Mouse (Mus musculus): Measurements from ENCODE around the gene Qrich2.

Gene Qrich2

DNA sequence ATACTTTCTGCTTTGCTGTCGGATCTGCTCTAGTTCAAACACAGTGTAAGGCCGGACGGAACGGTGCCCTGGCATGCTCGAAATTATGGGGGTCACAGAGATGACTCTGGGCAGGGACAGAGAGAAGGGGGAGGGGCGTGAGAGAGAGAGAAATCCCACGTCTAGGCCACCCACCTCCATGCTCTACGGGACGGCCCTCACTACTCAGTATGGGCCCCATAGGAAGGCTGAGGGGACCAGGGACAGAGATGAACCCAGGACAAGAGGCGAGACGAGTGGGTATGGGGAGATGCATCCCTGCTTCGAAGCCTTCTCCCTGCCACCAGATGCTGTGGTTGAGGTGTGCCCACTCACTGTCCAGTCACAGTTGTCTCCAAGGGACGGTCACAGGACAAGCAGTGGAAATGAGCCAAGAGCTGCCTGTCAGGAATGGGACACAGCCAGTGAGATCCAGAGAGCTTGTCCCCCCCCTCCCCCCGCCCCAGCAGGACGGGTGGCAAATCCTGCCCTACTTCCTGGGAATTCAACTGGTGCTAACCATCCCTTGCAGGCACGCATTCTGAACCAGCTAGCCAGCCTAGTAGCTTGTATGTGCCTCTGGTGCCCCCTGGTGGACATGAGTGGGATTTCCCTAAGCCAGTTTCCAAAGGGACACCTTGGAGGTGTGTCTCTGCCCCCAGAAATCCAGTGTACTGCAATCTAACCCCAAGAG is 20.3 kb downstream of the Qrich2 start:
- DNase-seq (ENCODE audit: extremely low spot score, low spot score) = peak; percentile 99

DNA sequence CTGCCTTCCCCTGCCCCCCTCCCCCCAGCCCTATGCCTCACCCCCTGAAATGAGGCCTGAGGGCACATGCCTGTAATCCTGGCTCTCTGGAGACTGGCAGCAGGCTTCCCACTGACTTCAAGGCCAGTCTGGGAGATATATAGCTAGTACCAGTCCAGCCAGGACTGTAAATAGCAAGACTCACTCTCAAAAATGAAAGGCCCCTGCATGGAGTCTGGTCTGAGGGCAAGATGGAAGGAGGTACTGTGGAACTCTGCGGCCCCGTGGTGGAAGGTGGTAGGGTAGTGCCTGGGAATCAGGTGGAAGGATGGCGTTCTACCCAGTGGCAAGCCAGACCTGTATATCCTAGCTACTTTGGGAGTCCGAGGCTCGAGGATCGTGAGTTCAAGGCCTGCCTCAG is 22.1 kb downstream of the Qrich2 start:
- no peak for DNase-seq (ENCODE audit: extremely low spot score, low spot score)

DNA sequence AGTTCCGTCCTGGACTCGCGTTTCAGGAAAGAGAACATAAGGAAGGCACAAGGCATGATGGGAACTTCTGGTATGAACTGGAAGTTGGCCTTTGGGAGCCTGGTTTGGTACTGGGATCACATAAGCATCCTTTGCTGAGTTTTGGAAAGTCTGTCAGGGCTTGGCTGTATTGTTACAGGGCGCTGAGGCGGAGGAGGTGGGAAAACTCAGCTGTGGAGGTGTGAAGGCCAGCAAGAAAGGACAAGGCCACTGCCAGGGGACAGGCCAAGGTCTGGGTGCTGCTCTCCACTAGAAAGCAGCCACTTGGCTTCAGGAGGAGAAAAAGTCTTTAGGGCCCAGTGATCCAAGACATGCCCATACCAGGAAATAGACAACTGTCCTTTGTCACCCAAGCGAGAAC is 22.7 kb downstream of the Qrich2 start:
- no peak for DNase-seq (ENCODE audit: extremely low spot score, low spot score)

DNA sequence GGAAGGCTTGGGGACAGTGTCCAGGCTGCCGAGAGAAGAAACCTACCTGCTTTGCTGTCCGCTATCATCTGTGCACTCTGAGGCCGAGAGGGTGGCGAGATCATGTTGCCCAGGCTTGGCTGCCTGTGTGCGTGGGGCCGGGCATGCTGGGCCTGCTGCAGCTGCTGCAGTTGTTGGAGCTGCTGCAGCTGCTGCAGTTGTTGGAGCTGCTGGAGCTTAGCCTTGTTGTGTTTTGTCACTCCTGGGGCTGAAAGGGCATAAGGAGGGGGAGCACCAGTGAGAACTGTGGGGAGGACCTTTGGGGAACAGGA is 23.2 kb downstream of the Qrich2 start:
- DNase-seq (ENCODE audit: extremely low spot score, low spot score) = no peak

DNA sequence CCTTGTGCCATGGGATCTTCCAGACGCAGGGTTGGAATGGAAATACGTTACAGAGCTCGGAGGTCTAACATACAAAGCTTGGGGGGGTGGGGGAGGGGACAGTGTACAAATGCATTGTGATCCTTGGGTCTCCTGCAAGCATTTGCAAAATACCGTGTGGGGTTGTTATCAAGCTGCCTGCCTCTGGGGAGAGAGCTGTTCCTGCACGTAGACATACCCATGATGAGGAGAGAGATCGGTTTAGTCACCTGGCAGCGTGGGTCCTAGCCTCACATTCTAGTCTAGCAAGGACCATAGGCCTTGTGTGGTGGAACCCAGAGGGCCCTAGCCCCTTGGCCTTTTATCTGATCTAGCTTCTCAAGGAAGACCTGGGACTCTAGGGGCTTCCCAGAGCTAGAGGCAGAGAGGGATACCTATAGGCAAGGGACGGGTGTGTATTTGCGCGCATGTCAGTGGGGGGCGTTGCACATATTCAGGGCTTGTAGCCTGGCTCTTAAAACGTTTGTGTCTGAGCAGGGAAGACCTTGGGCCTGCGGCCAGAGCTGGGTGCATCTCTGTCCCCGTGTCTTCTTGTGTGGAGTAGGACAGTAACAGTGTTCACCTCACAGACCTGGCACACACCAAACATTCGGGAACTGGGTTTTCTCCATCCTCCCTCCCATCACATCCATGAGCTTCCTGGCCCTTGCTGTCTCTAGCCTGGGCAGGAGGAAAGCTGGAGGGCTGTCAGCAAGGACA is 23.7 kb downstream of the Qrich2 start:
- no peak for DNase-seq (ENCODE audit: extremely low spot score, low spot score)

DNA sequence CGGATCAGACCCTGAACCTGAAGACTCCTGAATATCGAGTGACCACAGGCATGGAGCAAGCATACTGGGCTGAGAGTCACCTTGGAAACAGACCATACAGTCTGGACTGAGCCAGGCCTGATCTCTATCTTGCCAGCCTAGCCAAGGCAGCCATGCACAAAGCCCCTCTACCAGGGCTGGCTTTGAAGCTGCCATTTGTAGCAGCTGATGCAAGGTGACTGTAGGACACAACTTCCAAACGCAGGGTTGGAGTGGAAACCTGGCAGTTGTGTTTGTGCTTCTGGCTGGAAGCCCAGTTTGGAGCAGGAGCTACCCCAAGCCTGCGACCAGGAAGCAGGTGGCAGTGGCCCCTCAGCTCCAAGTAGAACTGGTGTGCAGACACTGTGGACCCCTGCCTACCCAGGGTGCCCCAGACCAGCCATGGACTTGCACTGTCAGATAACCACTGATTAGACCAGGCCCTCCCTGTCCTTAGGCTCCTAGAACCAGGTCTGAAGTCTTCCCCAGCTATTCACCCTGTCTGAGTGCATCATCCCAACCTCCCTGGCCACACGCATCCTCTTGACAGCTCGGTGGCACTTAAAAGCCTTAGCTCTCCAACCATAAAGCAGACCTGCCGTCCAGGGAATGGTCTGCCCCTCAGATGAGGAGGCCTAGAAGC is 25.5 kb downstream of the Qrich2 start:
- DNase-seq (ENCODE audit: extremely low spot score, low spot score) = no peak

DNA sequence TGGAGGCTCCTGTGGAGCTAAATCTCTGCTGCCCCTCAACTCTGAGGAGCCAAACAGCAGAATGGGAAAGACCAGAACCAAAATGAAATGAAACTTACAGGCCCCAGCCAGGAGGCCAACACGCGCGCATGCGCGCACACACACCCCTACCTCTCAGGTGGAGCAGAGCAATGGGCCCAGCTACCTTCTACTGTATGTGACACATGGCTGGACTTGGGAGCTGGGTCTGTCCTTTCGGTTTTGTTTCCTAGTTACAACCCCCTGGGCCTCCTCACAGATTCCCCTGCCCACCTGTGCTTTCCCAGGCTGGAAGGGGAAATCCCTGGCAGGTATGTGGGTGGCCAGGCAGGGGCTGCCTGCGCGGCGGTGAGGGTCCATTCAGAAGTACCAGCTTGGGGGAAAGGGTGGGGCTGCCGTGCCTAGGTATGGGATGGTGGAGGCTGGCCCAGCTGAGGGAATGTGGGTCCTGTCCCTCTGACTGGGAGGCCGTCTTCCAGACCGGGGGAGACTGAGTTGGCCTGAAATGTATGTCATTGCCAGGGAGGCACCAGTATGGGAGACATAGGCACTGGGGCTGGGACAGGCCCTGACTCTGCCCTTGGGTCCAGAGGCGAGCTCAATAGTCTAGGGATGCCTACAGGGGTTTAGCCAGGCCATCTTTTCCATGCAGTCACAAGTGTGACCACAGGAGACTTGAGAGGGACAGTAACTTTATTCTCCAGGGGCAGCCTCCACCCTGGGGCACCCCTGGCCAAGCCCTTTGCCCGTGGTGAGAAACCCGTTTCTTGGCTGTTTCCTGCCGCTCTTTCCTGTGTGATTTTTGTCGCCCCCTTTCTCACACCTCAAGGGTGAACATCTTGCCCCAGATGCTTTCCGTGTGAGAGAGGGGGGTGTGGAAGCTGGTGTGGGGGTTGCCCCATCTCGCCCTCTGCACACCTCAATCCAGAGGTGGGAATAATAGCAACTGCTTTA is 26.5 kb downstream of the Qrich2 start:
- no peak for DNase-seq (ENCODE audit: extremely low spot score, low spot score)

DNA sequence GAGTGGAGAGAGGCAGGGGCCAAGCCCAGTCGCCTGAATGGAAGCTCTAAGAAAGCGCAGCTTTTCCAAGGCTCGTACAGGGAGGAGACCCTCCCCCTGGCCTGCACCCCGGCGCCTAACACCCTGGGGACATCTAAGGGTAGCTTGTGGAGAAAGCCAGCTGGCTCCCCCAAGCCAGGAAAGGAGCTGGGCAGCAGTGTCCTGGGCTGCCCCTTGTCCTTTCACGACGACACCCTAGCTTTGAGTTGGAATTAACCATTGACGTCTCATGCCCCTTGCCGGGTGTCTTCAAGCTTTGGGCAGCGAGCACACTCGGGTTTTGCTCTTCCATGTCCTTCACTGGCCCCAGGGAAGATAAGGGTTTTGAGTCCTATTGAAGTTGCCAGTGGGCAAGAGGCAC is 28.5 kb downstream of the Qrich2 start:
- no peak for DNase-seq (ENCODE audit: extremely low spot score, low spot score)

DNA sequence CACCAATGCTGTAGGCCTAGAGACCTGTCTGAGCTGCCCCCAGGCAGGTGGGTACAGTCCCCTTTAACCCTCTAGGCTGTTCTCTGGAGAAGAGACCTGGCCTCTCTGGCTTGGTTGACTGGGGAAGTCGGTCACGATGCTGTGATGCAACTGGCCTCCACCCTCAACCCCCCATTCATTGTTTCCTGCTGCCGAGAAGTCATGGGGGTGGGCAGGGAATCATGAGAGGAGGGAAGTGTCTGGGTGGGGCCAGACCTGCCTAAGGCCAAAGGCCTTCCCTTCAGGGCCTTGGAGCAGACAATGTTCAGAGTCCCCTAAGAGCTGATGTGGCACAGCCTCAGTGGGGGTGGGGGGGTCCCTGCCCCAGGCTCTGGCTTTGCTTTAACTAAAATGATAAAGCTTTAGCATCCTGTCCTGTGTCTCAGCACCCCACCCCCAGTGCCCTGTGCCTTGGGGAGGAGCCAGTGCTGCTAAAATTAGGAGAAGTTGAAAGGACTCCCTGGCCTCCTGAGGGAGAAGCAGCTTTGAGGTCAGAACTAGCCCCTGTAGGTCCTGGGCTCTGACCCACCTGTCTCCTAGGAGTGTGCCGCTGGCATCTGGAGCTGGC is 29.2 kb downstream of the Qrich2 start:
- no peak for DNase-seq (ENCODE audit: extremely low spot score, low spot score)

DNA sequence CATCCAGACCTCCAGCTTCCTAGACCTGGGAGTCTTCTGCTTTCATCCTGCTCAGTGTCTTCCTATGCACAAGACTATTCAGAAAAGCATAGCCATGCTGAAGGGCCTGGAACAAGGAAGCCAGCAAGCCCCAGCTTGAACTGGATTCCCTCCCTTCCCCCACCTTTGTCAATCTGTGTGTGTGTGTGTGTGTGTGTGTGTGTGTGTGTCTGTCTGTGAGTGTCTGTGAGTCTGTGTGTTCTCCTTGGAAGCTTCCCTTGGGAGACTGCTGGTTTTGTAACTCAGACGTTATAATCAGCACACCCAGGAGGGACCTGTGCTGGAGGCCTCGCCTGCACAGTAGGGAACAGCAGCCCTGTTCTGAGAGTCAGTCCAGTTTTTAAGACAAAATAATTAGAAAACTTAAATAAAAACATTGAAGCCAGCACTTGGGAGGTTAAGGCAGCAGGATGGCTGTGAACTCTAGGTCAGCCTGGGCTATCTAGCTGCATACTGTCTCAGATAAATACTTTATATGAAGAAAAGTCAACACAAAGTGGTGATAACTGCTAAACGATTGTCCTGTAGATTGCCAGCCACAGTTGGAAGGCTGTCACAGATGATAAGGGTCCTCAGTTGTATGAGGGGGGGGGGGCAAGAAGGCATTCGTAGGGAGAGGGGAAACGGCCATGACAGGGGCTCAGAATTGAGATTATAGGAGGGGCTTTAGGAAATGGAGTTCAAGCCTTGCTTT is 29.9 kb downstream of the Qrich2 start:
- DNase-seq (ENCODE audit: extremely low spot score, low spot score) = no peak

DNA sequence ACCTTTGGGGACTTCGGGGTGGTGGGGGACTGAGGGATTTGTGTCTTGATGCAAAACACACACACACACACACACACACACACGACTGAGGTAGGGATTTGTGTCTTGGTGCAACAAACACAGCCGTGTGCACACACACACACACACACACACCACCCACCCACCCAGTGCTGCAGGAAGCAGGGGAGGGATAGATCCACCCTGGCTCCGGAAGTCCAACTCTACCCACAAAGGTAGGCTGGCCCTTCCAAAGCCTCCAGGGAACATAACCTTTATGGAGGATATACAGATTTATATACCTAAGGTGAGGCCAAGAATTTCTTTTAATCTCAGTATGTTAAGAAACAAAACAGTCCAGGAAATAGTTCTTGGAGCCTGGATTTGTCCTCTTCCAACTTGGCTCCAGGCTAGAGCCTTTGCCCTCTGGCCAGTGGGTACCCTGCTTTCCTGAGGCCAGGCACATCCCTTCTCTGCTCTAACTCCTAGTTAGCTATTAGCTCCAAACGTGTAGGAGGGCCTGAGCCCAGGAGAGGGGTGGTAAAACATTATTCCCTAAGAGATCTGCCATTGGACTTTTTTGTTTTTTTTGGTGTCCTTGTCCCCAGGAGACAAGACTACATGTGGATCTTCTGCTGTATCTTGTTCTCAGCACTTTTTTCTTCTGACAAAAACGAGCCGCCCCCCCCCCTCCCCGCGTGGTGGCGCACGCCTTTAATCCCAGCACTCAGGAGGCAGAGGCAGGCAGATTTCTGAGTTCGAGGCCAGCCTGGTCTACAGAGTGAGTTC is 30.9 kb downstream of the Qrich2 start:
- DNase-seq (ENCODE audit: extremely low spot score, low spot score) = no peak

DNA sequence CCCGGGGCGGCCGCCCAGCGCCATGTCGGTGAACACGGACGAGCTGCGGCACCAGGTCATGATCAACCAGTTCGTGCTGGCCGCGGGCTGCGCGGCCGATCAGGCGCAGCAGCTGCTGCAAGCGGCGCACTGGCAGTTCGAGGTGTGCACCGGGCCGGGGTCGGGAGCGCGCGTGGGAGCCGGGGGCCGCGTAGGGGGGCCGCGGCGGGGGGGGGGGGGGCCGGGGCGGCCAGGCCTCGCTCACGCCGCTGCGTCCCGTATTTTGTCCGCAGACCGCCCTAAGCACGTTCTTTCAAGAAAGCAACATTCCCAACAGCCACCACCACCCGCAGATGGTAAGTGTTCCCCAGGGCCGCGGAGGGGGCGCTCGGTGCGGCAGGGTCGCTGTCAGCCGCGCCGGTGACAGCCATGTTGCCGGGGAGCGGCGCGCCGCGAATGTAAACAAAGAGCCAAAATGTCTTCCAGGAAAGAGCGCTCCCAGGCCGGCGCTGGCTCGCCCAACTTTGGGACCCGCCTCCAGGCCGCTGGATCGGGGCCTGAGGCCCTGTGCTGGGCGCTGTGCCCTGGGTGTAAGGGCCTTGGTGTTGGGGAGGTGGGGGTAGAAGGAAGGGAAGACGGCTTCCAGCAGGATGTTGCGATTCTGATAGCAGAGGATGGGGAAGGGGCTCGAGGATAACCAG is 31.6 kb downstream of the Qrich2 start:
- peak; percentile 75 for DNase-seq (ENCODE audit: extremely low spot score, low spot score)

DNA sequence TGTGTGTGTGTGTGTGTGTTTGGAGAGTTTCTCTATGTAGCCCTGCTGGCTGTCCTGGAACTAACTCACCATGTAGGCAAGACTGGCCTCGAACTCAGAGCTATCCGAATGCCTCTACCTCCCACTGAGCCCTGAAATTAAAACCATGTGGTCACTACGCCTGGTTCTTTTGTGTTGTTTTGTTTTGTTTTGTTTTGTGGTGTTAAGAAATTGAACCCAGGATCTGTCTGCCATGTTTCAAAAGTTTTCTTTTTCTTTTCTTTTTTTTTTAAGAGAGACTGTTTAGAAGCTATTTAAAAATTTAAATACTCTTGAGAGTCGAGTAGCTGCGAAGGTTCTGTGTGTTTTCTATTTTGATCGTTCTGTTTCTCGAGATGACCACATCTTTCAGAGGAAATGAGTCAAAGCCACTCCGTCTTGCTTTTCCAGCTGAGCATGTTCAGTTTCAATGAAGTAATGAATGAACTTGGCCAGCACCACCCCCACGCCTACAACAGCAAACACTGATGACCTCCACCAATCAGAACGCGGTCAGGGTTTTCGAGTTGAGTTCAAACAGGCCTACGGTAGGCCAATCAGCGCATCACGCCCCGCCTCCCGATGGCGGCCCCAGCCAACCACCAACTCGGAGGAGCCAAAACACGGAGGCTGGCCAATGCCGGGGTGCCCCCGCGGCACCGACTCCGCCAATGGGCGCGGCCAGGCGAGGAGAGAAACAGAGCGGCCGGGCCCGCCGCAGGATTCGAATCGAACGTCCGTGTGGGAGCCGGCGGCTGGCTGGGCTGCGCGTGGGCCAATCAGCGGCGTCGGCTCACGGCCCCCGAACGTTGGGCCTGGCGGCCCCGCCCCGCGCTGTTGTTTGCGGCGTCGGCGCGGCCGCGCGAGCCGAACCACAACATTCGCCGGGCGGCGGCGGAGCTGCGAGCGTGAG is 32.4 kb downstream of the Qrich2 start, which contains the start of gene Ubald2:
Gene Ubald2 (plus strand): TSS at position 739 of the 931 bp plus-strand sequence.
- DNase-seq (ENCODE audit: extremely low spot score, low spot score) = peak; percentile 99

DNA sequence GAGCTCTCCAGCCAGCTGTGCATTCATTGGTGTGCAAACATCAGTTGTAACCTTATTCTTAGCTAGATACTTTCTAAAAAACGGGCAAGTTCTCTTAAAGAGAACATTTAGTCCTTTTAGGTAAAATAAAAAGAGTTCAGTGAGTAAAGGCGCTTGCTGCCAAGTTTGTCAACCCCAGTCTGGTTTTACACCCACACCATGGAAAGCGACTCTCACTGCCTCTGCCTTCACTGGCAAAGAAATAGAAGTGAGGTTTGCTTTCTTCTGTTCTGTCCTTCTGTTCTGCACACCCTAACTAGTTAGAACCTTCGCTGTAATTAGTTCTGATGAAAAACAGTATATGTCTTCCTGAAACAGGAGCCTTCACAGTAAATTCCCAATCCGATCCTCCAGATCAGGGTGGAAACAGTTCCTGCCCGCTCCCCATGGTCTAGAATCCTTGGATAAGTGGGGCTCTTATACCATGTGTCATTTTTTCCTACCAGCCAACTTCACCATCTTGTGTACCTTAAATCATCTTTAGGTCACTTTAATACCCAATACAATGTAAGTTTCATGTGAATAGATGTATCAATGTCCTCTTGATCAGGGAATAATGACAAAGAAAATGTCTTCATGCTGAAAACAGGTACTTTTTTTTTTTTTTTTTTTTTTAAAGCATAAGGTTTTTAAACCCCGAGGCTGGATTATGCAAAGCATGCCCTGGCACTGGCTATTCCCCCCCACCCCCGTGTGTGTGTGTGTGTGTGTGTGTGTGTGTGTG is 33.3 kb downstream of the Qrich2 start:
- DNase-seq (ENCODE audit: extremely low spot score, low spot score) = no peak

DNA sequence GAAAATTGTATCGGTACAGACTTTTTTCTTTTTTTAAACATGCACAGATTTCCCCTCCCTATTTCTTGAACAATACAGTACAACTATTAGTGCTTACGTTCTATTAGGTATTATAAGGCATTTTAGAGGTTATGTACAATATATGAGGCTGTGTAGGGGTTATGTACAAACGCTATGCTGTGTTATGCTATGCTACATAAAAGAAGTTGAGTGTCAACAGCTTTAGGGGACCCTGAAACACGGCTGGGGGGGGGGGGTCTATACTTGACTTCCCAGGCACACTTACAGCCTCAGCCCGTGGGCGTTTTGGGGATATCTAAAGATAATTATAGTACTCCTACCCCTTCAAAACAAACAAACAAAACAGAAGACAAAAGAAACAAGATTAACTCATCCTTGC is 33.9 kb downstream of the Qrich2 start:
- DNase-seq (ENCODE audit: extremely low spot score, low spot score) = no peak

DNA sequence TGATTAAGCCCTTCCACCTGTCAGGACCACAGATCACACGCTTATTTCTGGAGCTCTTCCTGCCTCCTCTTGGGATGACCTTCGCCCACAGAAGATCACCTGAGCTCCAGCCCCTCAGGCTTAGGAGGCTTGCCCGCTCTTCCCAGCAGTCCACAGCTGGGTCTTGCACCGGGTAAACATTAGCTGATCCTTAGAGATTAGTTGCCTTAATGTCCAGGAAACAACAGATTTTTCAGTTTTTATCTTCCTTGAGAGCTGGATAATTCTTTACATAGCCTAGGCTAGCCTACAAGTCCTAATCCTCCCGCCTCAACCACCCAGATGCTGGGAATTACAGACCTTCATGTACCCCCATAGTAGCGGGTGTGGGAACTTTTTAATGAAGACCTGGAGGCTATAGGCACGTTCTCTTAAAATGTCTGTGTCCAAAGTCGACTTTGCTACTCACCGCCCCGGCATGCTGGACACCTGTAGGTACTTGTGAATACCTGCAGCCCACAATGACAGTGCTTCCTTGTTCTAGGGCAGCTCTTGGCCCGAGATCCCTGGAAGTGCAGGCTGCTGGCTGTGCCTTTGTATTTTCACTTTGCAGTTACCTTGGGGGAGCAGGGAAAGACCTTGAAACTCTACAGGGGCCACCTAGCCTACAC is 34.5 kb downstream of the Qrich2 start:
- DNase-seq (ENCODE audit: extremely low spot score, low spot score) = no peak

Measured in neural tube, embryonic 10.5 days (tissue).